Mouse (Mus musculus): Measurements from ENCODE around the gene Gm42669. TPM values are rescaled to one million over a fixed set of nuclear protein-coding genes. Genes with fewer than 3 reads are reported as not detected.

Gene Gm42669
- polyA plus RNA-seq, 1 experiment, result not detected

GRCm38 (mm10) chr5:107533590-107533989 lies 26.2 kb downstream of the Gm42669 start:
- TF ChIP-seq CTCF (IDR thresholded peaks at IDR 0.05; ENCODE audit: control insufficient read depth, insufficient read depth, low read length) (no peak), POLR2A (IDR thresholded peaks at IDR 0.05; ENCODE audit: borderline replicate concordance, control insufficient read depth, low read depth, low read length) (no peak)
- Histone ChIP-seq H3K27ac (ENCODE audit: control insufficient read depth, insufficient read depth, low read depth, low read length, poor library complexity) (no peak overlapping the region), H3K4me3 (replicated peaks; ENCODE audit: control insufficient read depth, low read depth, low read length) (no peak overlapping the region), H3K4me1 (ENCODE audit: control insufficient read depth, insufficient read depth, low read length) (no peaks in the 10 kb centered on the region)
- WGBS, result 57% methylated on average over 2 of the region's 2 CpGs

GRCm38 (mm10) chr5:107534581-107534980 lies 27.2 kb downstream of the Gm42669 start, which contains the start of gene 1700028K03Rik:
Gene 1700028K03Rik (plus strand): TSS chr5:107534709.
- WGBS, result 80% methylated on average over 15 of the region's 15 CpGs
- TF ChIP-seq CTCF (IDR thresholded peaks at IDR 0.05; ENCODE audit: control insufficient read depth, insufficient read depth, low read length) (no peak), POLR2A (IDR thresholded peaks at IDR 0.05; ENCODE audit: borderline replicate concordance, control insufficient read depth, low read depth, low read length) (no peak)
- Histone ChIP-seq H3K4me1 (ENCODE audit: control insufficient read depth, insufficient read depth, low read length) (no peaks in the 10 kb centered on the region), H3K4me3 (replicated peaks; ENCODE audit: control insufficient read depth, low read depth, low read length) (no peak within 1 kb of the TSS), H3K27ac (ENCODE audit: control insufficient read depth, insufficient read depth, low read depth, low read length, poor library complexity) (no peak within 1 kb of the TSS)

- no peak for TF ChIP-seq CTCF (IDR thresholded peaks at IDR 0.05; ENCODE audit: control insufficient read depth, insufficient read depth, low read length)
- no peak for TF ChIP-seq POLR2A (IDR thresholded peaks at IDR 0.05; ENCODE audit: borderline replicate concordance, control insufficient read depth, low read depth, low read length)
- Histone ChIP-seq H3K4me3 (replicated peaks; ENCODE audit: control insufficient read depth, low read depth, low read length) (no peak overlapping the region), H3K4me1 (ENCODE audit: control insufficient read depth, insufficient read depth, low read length) (peaks cover 1% of the 10 kb centered on the region), H3K27ac (ENCODE audit: control insufficient read depth, insufficient read depth, low read depth, low read length, poor library complexity) (no peak overlapping the region)
- WGBS, result 83% methylated on average over 7 of the region's 7 CpGs
Measured at GRCm38 (mm10) chr5:107541696-107542095, 34.3 kb downstream of the Gm42669 start.

GRCm38 (mm10) chr5:107545927-107546326 lies 38.5 kb downstream of the Gm42669 start:
- Histone ChIP-seq H3K4me1 (ENCODE audit: control insufficient read depth, insufficient read depth, low read length) (peaks cover 3% of the 10 kb centered on the region), H3K27ac (ENCODE audit: control insufficient read depth, insufficient read depth, low read depth, low read length, poor library complexity) (no peak overlapping the region), H3K4me3 (replicated peaks; ENCODE audit: control insufficient read depth, low read depth, low read length) (no peak overlapping the region)
- 15% methylated on average over 4 of the region's 4 CpGs for WGBS
- TF ChIP-seq POLR2A (IDR thresholded peaks at IDR 0.05; ENCODE audit: borderline replicate concordance, control insufficient read depth, low read depth, low read length) (no peak), CTCF (IDR thresholded peaks at IDR 0.05; ENCODE audit: control insufficient read depth, insufficient read depth, low read length) (no peak)

GRCm38 (mm10) chr5:107547955-107548354 lies 40.5 kb downstream of the Gm42669 start:
- TF ChIP-seq POLR2A (IDR thresholded peaks at IDR 0.05; ENCODE audit: borderline replicate concordance, control insufficient read depth, low read depth, low read length), result no peak
- no peak for TF ChIP-seq CTCF (IDR thresholded peaks at IDR 0.05; ENCODE audit: control insufficient read depth, insufficient read depth, low read length)
- Histone ChIP-seq H3K27ac (ENCODE audit: control insufficient read depth, insufficient read depth, low read depth, low read length, poor library complexity) (no peak overlapping the region; the same call in 1 of the 2 replicates), H3K4me1 (ENCODE audit: control insufficient read depth, insufficient read depth, low read length) (peaks cover 3% of the 10 kb centered on the region), H3K4me3 (replicated peaks; ENCODE audit: control insufficient read depth, low read depth, low read length) (no peak overlapping the region)
- WGBS, result 67% methylated on average over 3 of the region's 3 CpGs

GRCm38 (mm10) chr5:107548444-107548843 lies 41.0 kb downstream of the Gm42669 start:
- no peak overlapping the region for H3K4me3 ChIP-seq (replicated peaks; ENCODE audit: control insufficient read depth, low read depth, low read length)
- no peak overlapping the region for H3K27ac ChIP-seq (ENCODE audit: control insufficient read depth, insufficient read depth, low read depth, low read length, poor library complexity)
- peaks cover 3% of the 10 kb centered on the region for H3K4me1 ChIP-seq (ENCODE audit: control insufficient read depth, insufficient read depth, low read length)
- 85% methylated on average over 3 of the region's 3 CpGs for whole genome bisulfite sequencing
- no peak for TF ChIP-seq POLR2A (IDR thresholded peaks at IDR 0.05; ENCODE audit: borderline replicate concordance, control insufficient read depth, low read depth, low read length)

GRCm38 (mm10) chr5:107554336-107554735 lies 46.9 kb downstream of the Gm42669 start:
- 72% methylated on average over 5 of the region's 5 CpGs for WGBS

GRCm38 (mm10) chr5:107556969-107557368 lies 49.5 kb downstream of the Gm42669 start:
- no peaks in the 10 kb centered on the region; the same call in 1 of the 2 replicates for H3K4me1 ChIP-seq (ENCODE audit: control insufficient read depth, insufficient read depth, low read length)
- no peak overlapping the region for H3K4me3 ChIP-seq (replicated peaks; ENCODE audit: control insufficient read depth, low read depth, low read length)
- no peak for TF ChIP-seq CTCF (IDR thresholded peaks at IDR 0.05; ENCODE audit: control insufficient read depth, insufficient read depth, low read length)
- TF ChIP-seq POLR2A (IDR thresholded peaks at IDR 0.05; ENCODE audit: borderline replicate concordance, control insufficient read depth, low read depth, low read length), result no peak
- WGBS, result 84% methylated on average over 3 of the region's 3 CpGs
- H3K27ac ChIP-seq (ENCODE audit: control insufficient read depth, insufficient read depth, low read depth, low read length, poor library complexity), result no peak overlapping the region

More at GRCm38 (mm10) chr5:107554336-107554735, 46.9 kb downstream of the Gm42669 start:
- Histone ChIP-seq H3K4me1 (ENCODE audit: control insufficient read depth, insufficient read depth, low read length) (no peaks in the 10 kb centered on the region; the same call in 1 of the 2 replicates), H3K4me3 (replicated peaks; ENCODE audit: control insufficient read depth, low read depth, low read length) (no peak overlapping the region), H3K27ac (ENCODE audit: control insufficient read depth, insufficient read depth, low read depth, low read length, poor library complexity) (no peak overlapping the region)
- no peak for TF ChIP-seq POLR2A (IDR thresholded peaks at IDR 0.05; ENCODE audit: borderline replicate concordance, control insufficient read depth, low read depth, low read length)
- no peak for TF ChIP-seq CTCF (IDR thresholded peaks at IDR 0.05; ENCODE audit: control insufficient read depth, insufficient read depth, low read length)

GRCm38 (mm10) chr5:107569148-107569547 lies 61.7 kb downstream of the Gm42669 start:
- 93% methylated on average over 9 of the region's 9 CpGs for WGBS

More at GRCm38 (mm10) chr5:107569148-107569547, 61.7 kb downstream of the Gm42669 start:
- Histone ChIP-seq H3K4me1 (ENCODE audit: control insufficient read depth, insufficient read depth, low read length) (no peaks in the 10 kb centered on the region), H3K4me3 (replicated peaks; ENCODE audit: control insufficient read depth, low read depth, low read length) (no peak overlapping the region), H3K27ac (ENCODE audit: control insufficient read depth, insufficient read depth, low read depth, low read length, poor library complexity) (no peak overlapping the region)
- TF ChIP-seq CTCF (IDR thresholded peaks at IDR 0.05; ENCODE audit: control insufficient read depth, insufficient read depth, low read length) (no peak), POLR2A (IDR thresholded peaks at IDR 0.05; ENCODE audit: borderline replicate concordance, control insufficient read depth, low read depth, low read length) (no peak)

Data from bone marrow, adult 2 months (tissue).